Mouse (Mus musculus): ENCODE measurements around the gene Auts2.

Gene Auts2

DNA sequence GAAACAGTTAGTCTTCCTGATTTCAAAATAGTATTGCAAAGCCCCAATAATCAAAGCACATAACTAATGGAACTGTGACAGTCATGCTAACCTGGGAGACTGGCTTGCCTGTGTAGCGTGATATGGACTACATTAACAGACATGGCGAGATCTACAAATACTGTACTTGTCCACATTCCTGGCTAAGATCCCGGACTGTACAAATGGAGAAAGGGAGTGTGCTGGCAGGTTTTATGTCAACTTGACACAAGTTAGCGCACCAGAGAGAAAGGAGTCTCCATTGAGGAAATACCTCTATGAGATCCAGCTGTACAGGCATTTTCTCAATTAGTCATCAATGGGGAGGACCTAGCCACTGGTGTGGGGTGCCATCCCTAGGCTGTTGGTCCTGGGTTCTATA is 353.0 kb downstream of the Auts2 start:
- no peak for DNase-seq (ENCODE audit: low read depth in 2 of 2, low spot score in 2 of 2)

DNA sequence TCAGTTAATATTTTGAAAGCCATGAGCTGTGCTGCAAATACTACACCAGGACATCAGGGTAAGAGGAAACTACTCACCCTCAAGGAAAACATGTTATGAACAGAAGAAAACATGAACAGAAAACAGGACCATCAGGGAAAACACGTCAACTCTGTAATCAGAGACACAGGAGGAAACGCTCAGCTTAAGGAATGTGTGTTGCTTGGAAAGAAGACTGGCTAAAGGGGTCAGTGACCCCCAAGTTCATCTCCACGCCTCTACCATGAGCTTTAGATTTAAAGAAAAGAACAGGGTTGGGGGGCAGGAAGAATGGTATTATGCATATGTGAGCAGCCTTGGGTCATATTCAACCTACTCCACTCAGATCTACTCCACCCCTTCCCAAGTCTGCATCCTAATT is 356.5 kb downstream of the Auts2 start:
- no peak for DNase-seq (ENCODE audit: low read depth in 2 of 2, low spot score in 2 of 2)

DNA sequence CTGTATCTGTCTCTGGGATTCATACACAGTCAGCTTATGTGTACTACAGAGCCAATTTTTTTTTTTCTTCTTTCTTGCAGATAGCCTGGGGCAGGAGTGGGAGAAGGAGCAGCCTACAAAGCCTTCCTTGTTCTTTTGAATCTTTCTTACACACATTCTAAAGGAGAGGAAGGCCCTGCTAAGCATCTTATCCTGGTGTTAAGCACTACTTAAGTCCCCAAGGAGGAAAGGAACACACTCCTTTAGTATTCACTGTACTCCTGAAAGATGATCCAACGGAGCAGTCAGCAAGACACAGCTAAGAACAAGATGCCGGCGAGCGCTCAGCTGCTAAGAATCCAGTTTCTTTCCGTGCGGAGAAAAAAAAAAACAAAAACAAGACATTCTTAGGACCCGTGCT is 356.9 kb downstream of the Auts2 start:
- no peak for DNase-seq (ENCODE audit: low read depth in 2 of 2, low spot score in 2 of 2)

DNA sequence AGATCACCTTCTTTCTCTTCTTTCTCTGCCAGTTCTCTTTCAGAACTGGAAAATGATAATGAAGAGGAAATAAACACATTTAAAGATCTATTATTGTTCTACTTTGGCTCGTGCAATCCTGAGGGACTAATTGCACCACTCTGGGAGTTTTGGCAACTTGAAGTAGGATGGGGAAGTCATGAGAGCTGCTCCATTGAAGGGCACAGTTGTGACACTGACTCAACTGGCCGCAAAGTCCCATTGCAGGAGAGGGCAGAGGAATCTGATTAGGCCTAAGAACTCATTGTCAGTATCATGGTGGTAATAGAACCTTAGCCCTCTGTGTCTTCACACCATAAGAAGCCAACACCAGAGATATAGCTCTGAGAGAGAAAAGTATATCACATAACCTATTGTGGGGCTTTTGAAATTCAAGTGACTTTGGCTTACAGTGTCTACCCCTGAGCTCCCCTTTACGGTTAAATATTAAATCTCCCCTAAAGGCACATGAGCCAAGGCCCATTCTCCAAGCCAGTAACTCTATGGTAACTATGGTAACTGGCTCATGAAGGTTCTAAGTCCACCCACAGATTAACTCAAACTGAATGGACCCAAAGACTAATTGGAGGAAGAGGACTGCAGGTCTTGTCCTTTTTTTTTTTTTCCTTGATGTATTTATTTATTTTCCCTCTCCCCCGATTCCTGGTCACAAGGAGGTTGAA is 358.6 kb downstream of the Auts2 start:
- no peak for DNase-seq (ENCODE audit: low read depth in 2 of 2, low spot score in 2 of 2)

DNA sequence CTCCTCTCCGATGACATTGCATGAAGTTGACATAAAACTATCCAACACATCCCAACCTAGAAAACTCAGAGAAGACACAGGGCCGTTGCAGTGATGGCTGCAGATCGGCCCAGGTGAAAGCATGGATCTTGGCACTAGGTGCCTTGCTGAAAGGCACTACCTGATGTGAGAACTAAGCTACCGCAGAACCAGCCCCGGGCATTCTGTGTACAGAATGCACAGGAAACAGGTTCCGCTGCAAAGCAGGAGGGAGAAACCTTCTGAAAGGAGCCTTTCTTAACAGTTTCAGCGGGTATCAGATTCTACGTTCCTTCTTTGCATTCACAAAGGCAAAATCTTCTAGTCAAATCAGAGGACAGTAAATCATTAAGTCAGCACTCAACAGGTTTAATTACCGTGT is 361.1 kb downstream of the Auts2 start:
- no peak for DNase-seq (ENCODE audit: low read depth in 2 of 2, low spot score in 2 of 2)

DNA sequence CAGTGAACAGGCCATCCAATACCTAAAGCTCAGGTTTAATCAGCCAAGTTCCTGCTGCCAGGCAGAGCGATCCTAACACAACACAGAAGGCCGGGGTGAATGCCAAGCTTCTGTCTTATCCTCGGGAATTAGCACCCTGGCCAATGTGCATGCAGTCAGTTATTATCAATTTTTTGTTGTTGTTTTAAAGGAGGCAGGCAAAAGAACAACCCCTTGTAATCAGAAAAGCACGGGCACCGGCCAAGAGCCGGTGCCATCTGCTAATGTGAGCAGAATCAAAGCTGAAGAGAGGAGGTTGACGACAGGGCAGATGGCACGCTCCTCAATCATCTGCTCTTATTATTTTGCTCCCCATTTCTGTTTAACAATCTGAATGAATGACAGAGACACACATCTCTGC is 373.1 kb downstream of the Auts2 start:
- DNase-seq (ENCODE audit: low read depth in 2 of 2, low spot score in 2 of 2), result no peak

DNA sequence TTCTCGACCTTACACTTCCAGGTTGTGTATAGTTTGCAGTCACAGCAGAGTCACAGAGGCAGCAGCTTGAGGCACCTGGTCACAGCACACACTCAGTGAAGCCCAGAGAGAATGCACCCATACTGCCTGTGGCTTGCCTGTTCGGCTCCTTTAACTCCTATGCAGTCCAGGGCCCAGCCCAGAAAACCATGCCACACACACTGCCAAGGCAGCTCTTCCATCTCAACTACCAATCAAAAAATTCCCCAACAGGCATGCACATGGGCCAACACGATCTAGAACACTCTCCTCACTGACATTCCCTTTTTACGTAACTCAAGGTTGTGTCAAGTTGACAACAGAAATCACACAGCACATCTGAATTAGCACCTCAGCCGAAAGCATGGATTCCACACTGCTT is 374.3 kb downstream of the Auts2 start:
- no peak for DNase-seq (ENCODE audit: low read depth in 2 of 2, low spot score in 2 of 2)

DNA sequence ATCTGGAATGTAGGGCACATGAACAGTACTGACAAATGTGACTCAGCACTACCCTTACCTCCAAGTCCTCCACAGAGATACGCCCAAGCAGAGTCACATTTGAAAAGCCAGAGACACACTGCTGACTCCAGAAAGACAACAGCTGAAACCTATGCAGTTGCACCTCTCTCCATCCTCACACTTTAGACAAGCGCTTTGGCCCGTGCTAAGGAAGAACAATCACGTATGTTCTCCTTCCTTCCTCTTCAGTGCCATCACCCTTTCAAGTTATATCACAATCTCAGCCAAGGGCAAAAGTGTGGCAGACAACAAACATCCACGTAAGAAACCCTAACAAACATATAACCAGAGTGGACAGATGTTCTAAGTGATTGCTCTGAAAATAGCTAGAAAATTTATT is 374.9 kb downstream of the Auts2 start:
- DNase-seq (ENCODE audit: low read depth in 2 of 2, low spot score in 2 of 2), result no peak

DNA sequence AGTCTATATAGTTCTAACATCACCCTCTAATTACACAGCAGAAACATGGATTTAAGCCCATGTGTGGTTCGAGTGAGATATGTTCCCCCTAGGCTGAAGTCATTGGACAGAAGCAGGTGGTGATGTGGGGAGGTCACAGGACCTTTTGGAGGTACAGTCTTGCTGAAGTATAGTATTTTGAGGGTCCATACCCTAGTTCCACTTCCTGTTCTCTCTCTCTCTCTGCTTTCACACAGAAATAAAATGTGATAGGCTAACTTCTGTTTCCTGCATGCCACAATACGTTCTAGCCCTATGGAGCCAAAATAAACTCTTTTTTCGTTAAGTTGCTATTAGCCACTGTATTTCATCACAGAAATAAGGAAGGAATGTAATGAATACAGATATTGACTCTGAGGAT is 376.6 kb downstream of the Auts2 start:
- DNase-seq (ENCODE audit: low read depth in 2 of 2, low spot score in 2 of 2), result no peak

DNA sequence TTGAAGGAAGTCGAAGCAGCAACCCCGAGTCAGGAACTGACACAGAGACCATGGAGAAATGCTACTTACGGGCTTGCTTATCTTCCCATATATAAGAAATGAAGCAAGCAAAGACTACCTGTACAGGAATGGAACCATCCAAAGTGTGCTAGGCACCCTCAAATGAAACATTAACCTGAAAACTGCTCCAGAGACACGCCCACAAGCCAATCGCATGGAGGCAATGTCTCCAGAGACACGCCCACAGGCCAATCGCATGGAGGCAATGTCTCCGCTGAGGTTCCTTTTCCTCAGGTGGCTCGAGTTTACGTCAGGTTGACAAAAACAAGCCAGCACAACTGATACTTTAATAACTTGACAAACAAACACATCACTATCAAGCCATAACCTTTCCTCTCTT is 379.2 kb downstream of the Auts2 start:
- DNase-seq (ENCODE audit: low read depth in 2 of 2, low spot score in 2 of 2), result no peak

DNA sequence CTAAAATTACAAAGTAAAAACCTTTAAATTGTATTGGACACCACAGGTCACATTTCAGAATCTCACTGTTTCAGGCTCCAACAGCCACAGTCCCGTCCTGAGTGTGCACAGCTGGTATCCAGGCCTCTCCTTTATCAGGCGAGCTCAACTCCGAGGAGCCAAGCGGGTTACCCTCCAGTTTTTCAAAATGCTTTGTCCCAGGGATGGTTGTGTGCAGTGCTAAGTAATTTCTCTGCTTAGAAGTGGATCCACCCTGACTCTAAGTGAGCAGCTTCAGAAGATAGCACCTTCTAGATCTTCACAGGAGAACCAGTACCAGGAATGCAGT is 381.0 kb downstream of the Auts2 start:
- no peak for DNase-seq (ENCODE audit: low read depth in 2 of 2, low spot score in 2 of 2)

DNA sequence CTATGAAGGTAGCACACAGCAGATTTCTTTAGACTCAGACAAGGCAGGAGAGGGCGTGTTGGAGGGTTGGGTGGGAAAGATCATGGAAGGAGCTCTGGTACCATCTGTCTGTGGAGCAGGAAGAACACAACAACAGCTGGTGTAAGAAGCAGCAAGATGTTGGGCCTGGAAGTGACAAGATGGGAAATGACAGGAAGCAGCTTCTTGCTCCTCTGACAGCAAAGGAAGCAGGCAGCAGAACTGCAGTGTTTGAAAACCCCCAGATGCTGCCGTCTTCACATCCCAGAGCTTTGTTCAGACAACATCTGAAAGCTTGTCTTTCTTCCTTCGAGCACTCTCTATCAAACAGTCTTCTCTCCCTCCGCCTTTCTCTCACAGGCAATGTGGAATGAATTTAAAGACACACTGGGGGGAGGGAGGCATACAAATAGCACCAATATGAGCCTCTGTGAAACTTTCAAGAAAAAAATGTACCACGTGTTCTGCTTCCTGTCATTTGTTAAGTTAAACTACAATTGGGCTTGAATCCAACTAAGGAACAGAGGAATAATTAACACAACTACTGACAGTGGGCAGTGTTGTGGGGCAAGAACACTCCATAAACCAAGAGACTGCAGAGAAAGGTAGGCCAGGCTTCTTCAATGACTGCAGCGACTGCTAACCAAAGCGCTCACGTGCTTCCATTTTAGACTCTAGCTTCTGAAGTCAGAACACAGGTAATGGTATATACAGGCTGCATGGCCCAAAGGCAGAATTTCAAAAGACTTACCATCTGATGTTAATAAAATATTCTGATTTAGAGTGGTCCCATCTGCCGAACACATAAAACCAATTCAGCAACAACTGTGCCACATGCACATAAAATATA is 381.6 kb downstream of the Auts2 start:
- DNase-seq (ENCODE audit: low read depth in 2 of 2, low spot score in 2 of 2), result no peak

DNA sequence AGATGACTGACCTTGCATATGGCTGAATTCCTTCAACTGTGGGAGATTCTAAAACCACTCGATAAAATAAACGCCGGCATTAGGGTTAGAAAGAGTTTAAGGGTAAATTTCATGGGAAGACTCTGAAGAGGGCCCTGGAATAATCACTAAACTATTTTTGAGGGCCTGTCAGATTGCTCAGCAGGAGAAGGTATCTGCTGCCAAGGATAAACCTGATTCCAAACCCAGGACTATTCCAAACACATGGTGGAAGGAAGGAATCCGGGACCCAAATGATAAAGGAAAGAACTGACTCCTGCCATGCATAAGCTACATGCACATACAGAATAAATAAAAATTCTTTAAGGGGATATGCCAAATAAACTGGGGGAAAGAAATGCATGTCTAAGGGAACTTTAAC is 399.0 kb downstream of the Auts2 start:
- DNase-seq (ENCODE audit: low read depth in 2 of 2, low spot score in 2 of 2), result no peak

DNA sequence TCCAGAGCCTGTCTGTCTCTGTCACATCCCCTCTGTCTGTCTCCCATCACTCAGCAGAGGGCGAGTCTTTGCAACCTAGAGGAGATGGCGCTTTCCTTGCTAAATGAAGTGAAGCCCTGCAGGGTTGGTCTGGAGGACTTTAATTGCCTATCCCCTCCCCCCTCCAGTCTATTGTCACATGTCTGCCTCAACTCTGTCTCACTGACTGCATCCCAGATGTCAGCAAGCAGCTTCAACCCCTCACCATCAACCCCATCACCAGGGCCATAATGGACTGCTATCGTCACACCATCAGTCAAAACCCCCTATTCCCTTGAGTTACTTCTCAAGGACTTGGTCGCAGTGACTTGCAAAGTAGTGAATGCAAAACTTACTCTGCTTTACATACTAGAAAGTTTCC is 402.3 kb downstream of the Auts2 start:
- DNase-seq (ENCODE audit: low read depth in 2 of 2, low spot score in 2 of 2), result no peak

DNA sequence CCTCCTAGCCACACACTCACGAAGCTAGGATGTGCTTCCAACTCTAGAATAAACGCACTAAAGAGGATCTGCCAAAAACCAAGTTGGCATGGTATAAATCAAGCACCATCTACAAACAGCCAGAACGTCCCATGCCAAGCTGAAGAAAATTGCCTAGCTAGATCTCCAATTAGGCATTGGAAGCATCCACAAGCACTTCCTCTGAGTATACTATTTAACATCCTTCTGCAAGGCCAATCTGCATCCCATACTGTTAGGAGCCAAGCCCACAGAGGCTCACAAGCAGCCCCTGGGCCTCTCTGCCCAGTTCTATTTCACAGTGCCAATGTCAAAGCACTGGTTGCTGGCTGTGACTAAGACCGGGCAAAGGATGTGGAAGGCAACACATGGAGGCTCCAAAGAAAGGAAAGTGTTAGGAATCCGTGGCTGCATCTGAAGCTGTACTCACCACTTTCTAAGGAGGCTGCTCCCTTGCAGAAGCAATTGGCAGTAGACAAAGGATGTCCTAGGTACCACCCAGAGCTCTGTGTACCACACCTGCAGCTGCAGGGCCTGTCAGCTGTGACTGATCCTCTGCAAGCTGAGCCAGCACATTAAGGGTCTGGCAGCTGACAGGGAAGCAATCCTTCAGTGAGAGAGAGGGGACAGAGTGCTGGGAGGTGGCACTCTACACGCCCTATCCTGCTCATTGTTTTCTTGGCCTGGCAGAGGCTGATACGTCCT is 407.0 kb downstream of the Auts2 start:
- no peak for DNase-seq (ENCODE audit: low read depth in 2 of 2, low spot score in 2 of 2)

DNA sequence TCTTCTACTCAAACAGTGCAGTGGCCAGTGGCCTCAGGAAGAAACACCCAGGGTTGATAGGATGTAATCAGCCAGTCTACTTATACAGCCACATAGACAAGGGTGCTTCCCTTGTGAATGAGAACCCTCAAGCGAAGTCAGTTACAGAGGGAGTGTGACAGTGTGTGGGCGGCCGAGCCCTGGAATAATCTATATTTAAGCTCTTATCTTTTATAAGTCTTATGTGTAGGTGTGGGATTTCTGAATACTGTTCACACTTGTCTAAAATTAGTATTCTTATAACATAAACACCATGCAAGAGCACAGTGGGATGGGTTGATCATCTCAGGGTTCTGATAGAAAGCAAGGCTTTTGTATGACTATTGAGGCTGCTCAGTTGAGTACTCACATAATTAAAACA is 411.2 kb downstream of the Auts2 start:
- DNase-seq (ENCODE audit: low read depth in 2 of 2, low spot score in 2 of 2), result no peak

DNA sequence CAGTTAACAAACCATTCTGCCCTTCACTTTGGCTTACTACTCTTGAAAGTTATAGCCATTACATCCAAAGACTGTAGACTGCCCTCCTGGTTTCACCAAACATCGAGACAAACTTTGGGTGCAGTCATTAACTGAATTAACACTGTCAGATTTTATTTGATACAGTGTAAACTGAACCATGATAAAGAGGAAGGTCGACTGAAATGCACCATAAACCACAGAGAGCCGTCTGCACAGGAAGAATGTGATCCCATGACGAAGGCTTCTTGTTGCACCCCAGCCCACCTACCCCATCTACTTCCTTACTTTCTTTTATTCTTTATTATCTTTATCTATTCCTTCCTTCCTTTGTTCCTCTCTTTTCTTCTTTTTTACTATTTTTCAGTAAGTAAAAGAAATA is 412.6 kb downstream of the Auts2 start:
- DNase-seq (ENCODE audit: low read depth in 2 of 2, low spot score in 2 of 2), result no peak

DNA sequence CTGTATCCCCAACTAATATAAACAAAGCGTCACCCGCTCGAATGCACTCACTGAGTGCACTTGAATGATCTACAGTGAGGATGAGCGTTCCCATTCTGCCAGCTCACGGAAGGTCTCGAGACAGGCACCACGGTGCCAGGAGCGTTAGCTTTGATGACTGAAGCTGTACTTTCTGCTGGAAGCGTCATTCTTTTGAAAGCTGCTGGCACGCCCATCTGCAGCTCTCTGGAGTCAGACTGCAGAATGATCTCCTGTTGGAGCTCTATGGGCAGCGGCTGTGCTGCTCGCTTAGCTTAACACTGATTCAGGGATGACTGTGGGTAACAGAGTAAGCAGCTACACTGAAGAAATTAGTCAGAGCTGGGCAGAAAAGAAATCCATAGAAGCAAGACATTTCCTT is 416.5 kb downstream of the Auts2 start:
- DNase-seq (ENCODE audit: low read depth in 2 of 2, low spot score in 2 of 2), result no peak

DNA sequence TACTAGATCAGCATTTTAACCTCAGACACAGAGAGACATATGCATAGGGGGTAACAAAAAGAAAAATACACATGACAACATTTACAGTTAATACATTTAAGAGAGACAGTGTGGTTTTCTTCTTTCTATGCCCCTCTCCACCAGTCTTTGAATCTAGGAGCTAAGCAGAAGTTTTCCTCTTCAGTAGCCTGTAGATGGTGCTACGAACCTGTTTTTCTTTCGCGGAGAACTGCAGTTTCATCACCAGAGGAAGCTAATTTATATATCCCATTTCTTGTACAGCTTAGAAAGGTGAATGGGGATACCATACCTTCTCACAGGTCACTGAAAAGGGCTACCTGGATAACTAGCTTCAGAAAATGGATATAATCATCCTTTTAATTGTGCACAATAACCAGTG is 427.5 kb downstream of the Auts2 start:
- no peak for DNase-seq (ENCODE audit: low read depth in 2 of 2, low spot score in 2 of 2)

DNA sequence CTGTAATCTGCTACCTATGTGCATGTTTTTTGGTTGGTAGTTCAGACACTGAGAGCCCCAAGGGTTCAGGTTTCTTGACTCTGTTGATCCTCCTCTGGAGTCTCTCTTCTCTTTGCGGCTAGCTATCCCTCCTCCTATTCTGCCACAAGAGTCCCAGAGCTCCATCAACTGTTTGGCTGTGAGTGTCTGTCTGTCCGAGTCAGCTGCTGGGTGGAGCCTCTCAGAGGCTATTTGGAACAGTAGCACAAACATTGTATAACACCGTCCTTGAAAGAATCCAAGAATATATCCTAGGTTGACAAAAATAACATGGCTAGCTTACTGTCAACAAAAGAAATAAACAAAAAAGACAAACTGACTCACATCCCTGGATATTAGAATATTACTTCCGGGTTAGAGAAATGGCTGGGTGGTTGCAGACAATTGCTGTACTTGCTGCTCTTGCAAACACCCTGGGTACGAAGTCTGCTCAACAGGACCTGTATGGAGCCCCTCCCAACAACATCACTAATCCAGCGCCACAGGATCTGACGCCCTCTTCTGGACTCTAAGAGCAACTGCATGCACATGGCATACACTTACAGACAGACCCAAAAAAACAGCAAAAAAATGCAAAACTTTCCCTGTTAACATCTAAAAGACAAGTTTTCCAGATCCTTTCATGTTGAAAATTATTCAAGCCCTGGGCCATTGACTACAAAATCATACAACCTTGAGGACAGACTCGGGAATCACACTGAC is 428.4 kb downstream of the Auts2 start:
- no peak for DNase-seq (ENCODE audit: low read depth in 2 of 2, low spot score in 2 of 2)

DNA sequence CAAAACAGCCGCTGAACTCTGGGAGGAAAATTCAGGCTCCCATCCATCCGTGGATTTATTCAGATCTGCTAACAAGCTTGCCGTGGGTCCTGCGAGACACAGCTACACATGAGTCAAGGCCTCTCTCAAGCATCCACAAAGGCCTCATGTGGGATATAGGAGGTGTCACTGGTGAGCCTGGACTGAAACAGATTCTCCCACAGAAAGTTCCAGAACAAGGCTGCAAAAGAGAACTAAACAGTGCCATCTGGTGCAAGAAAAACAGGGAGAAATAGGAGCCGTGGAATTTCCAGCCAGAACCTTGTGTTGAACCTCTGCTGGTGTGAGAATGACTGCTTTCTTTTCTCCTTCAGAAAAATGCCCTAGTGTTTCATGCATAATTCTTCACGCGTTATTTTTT is 429.7 kb downstream of the Auts2 start:
- DNase-seq (ENCODE audit: low read depth in 2 of 2, low spot score in 2 of 2), result no peak

DNA sequence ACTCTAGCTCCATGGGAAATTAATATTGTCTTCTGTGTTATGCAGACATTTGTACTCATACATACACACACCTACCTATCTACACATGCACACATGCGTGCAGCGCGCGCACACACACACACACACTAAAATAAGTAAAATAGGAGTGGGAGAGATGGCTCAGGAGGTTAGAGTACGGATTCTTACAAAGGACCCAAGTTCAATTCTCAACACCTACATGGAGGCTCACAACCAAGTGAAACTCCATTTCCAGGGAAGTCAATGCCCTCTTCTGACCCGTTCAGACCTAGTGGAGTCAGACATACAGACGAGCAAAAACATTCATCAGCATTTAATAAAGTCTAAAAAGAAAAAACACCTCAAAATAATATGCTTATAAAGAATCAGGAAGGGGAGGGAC is 430.5 kb downstream of the Auts2 start:
- no peak for DNase-seq (ENCODE audit: low read depth in 2 of 2, low spot score in 2 of 2)

Data from CD8-positive naive resting alpha-beta T cell, adult 2 months (primary cell).